Mouse (Mus musculus) v-Abl transformed pro-B cells (cell line): ENCODE measurements around the gene Nuak2.
"Not testable (repeated sequence)": the region's sequence is repeated elsewhere in the genome, so short reads cannot be mapped to it uniquely, and the experiment has no call there.

Experiments used
- in situ Hi-C, 2 experiments: fragments of 400-800 bp; cut with MboI; formaldehyde crosslinking; loops; one replicate each; pipeline ENCODE4 v1.15.1; 2025; ENCODE audit not compliant: unreplicated experiment in 2 of 2

Nuak2 gene

GRCm38 (mm10) chr1:132348401-132348800 lies 32.5 kb downstream of the Nuak2 start:
- in situ Hi-C loops = no loop called here

GRCm38 (mm10) chr1:132349049-132349448 lies 33.1 kb downstream of the Nuak2 start:
- in situ Hi-C loops = not testable (repeated sequence)

- in situ Hi-C loops = not testable (repeated sequence)
Measured at GRCm38 (mm10) chr1:132349601-132350000, 33.7 kb downstream of the Nuak2 start.

GRCm38 (mm10) chr1:132351058-132351457 lies 35.1 kb downstream of the Nuak2 start:
- in situ Hi-C loops = loop anchor here (5.0 to 10.0 kb wide), 3 partner anchors 39 to 226 kb away; no protein-coding TSS in a partner anchor

- in situ Hi-C loops = loop anchor here (5.0 to 10.0 kb wide), 3 partner anchors 41 to 229 kb away; no protein-coding TSS in a partner anchor
Measured at GRCm38 (mm10) chr1:132353389-132353788, 37.5 kb downstream of the Nuak2 start.

GRCm38 (mm10) chr1:132354234-132354633 lies 38.3 kb downstream of the Nuak2 start:
- in situ Hi-C loops = loop anchor here (5.0 to 10.0 kb wide), 3 partner anchors 42 to 229 kb away; no protein-coding TSS in a partner anchor

GRCm38 (mm10) chr1:132355162-132355601 lies 39.3 kb downstream of the Nuak2 start:
- in situ Hi-C loops = loop anchor here (5.0 to 10.0 kb wide), 4 partner anchors 120 to 233 kb away; no protein-coding TSS in a partner anchor

- in situ Hi-C loops = loop anchor here (5.0 to 10.0 kb wide), 4 partner anchors 121 to 234 kb away; no protein-coding TSS in a partner anchor
Measured at GRCm38 (mm10) chr1:132355841-132356242, 39.9 kb downstream of the Nuak2 start.

GRCm38 (mm10) chr1:132356841-132357240 lies 40.9 kb downstream of the Nuak2 start:
- in situ Hi-C loops = loop anchor here (5.0 to 10.0 kb wide), 4 partner anchors 122 to 235 kb away; no protein-coding TSS in a partner anchor

GRCm38 (mm10) chr1:132361959-132362358 lies 46.0 kb downstream of the Nuak2 start:
- in situ Hi-C loops = loop anchor here (5.0 to 10.0 kb wide), 3 partner anchors 123 to 230 kb away; no protein-coding TSS in a partner anchor

- in situ Hi-C loops = loop anchor here (5.0 to 10.0 kb wide), 3 partner anchors 120 to 228 kb away; no protein-coding TSS in a partner anchor
Measured at GRCm38 (mm10) chr1:132364388-132364787, 48.5 kb downstream of the Nuak2 start.

- in situ Hi-C loops = loop anchor here (5.0 to 10.0 kb wide), 3 partner anchors 120 to 227 kb away; no protein-coding TSS in a partner anchor
Measured at GRCm38 (mm10) chr1:132364896-132365557, 49.1 kb downstream of the Nuak2 start.

- in situ Hi-C loops = loop anchor here (5.0 to 10.0 kb wide), 3 partner anchors 119 to 227 kb away; no protein-coding TSS in a partner anchor
Measured at GRCm38 (mm10) chr1:132365645-132366044, 49.7 kb downstream of the Nuak2 start.

- in situ Hi-C loops = loop anchor here (5.0 to 10.0 kb wide), 3 partner anchors 119 to 226 kb away; no protein-coding TSS in a partner anchor
Measured at GRCm38 (mm10) chr1:132366235-132366634, 50.3 kb downstream of the Nuak2 start.

GRCm38 (mm10) chr1:132366937-132367336 lies 51.0 kb downstream of the Nuak2 start:
- in situ Hi-C loops = loop anchor here (5.0 to 10.0 kb wide), 3 partner anchors 118 to 225 kb away; no protein-coding TSS in a partner anchor

- in situ Hi-C loops = loop anchor here (5.0 to 10.0 kb wide), 3 partner anchors 117 to 224 kb away; no protein-coding TSS in a partner anchor
Measured at GRCm38 (mm10) chr1:132367692-132368506, 52.0 kb downstream of the Nuak2 start.

GRCm38 (mm10) chr1:132370681-132371173 lies 54.8 kb downstream of the Nuak2 start:
- in situ Hi-C loops = no loop called here

GRCm38 (mm10) chr1:132371298-132372081 lies 55.6 kb downstream of the Nuak2 start:
- in situ Hi-C loops = no loop called here

- in situ Hi-C loops = no loop called here
Measured at GRCm38 (mm10) chr1:132372354-132372753, 56.4 kb downstream of the Nuak2 start.
